Mouse (Mus musculus) C2C12 (cell line): ENCODE measurements around the gene Tcte2.

Experiments
- CTCF ChIP-seq: IDR thresholded peaks from one replicate; pipeline ENCODE4 v1.5.1; 2011; ENCODE audit not compliant: control insufficient read depth, insufficient read depth, insufficient read length
- MAX ChIP-seq: IDR thresholded peaks from one replicate; pipeline ENCODE4 v1.6.1; 2011; ENCODE audit warnings: mild to moderate bottlenecking, control low read depth
- MYOG ChIP-seq: IDR thresholded peaks from one replicate; pipeline ENCODE4 v1.6.1; 2011; ENCODE audit not compliant: control insufficient read depth, insufficient read length; ENCODE audit errors: extremely low read depth

GRCm38 (mm10) chr17:13781948-13782347, 20.3 kb upstream of the Tcte2 start:
- TF ChIP-seq MYOG (no peak), MAX (no peak), CTCF (no peak)
